Mouse (Mus musculus): Measurements from ENCODE around the gene D930020B18Rik. TPM values are rescaled to one million over a fixed set of nuclear protein-coding genes. Genes with fewer than 3 reads are reported as not detected.
A peak's percentile ranks its signal among the peaks of the same experiment; 100 is the strongest.

D930020B18Rik gene
- total and polyA plus RNA-seq, 3 experiments: 0.61 to 0.65 TPM; not detected in 1

DNA sequence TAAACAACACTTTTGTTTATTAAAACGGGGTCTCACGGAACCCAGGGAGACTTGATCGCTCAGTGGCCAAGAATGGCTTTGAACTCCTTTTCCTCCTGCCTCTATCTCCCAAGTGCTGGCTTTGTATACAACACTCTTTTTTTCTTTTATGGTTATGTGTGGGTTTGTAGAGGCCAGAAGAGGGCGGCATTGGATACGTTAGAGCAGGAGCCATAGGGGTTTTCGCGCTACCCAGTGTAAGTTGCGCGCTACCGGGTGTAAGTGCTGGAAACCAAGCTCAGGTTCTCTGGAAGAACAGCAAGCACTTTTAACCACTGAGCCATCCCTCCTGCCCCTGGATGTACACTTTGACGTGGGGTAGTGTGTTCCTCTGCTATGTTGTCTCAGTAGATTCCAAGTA lies 53.2 kb downstream of the D930020B18Rik start (continued):
- TF ChIP-seq UBTF (IDR thresholded peaks at IDR 0.05; ENCODE audit: borderline replicate concordance, insufficient read depth, low read depth, low read length) (no peak), MXI1 (IDR thresholded peaks at IDR 0.05; ENCODE audit: low read depth, low read length) (no peak)

DNA sequence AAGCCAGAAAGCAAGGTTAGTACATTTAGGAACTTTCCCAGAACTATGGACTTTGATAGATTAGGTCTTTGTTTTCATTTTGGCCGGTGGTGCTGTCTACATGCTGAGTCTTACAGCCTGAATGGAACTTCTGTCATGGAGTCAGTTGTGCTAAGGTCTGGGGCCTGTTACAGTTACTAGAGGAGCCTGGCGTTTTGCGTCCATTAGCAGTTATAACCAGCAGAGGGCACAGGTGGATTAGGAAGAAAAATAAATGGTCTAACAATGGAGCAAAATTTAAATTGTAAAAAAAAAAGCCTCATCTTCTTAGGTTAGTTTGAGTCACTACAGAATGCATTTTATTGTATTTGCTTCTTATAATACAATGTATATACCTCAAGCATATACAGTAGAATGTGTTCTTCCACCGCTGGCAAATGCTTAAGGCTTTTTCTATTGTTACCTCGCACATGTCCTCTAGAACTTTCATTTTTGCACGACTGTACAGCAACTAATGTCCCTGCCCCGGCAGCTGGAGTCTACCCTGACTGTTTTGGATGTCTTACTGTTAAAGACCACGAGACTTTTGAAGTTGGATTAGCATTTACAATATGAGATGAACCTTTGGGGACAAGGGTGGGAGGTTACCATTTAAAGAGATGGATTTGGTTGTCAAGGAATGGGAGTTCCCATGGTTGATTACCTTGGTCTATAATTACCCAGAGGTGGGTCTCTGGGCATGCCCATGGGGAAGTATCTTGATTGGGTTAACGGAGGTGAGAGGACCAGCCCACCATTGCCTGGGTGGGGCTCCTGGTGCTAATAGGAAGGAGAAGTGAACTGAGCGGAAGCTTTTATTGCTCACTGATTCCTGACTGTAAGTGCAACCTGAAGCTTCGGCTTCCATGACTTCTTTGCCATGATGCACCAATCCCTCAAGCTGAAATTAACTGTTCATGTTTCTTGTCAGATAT lies 60.2 kb downstream of the D930020B18Rik start:
- H3K9me3 ChIP-seq (replicated peaks; ENCODE audit: insufficient read depth, low read length): no peaks in the 10 kb centered on the region
- H3K27ac ChIP-seq (ENCODE audit: control insufficient read depth, low read depth, low read length): peak overlapping the region; percentile 2; the same call in 1 of the 2 replicates
- no peaks in the 10 kb centered on the region for H3K27me3 ChIP-seq (ENCODE audit: control insufficient read depth in 1 of 2, insufficient read depth in 2 of 2, low read length in 2 of 2)
- peak overlapping the region; percentile 48 to 52 for H3K4me3 ChIP-seq (ENCODE audit: control insufficient read depth in 1 of 2, insufficient read depth in 1 of 2, low read depth in 2 of 2, low read length in 2 of 2)
- no peaks in the 10 kb centered on the region for H3K79me2 ChIP-seq (ENCODE audit: control insufficient read depth, insufficient read depth, low read length, poor library complexity)
- H3K4me1 ChIP-seq (ENCODE audit: control insufficient read depth in 1 of 2, insufficient read depth in 2 of 2, low read length in 2 of 2): peaks cover 0 to 4% of the 10 kb centered on the region in 2 experiments; a peak in 2 of 4 replicates
- H3K36me3 ChIP-seq (ENCODE audit: control insufficient read depth in 1 of 2, insufficient read depth in 2 of 2, low read length in 2 of 2): 0 out of 4 replicates have a peak, but pooled peaks cover 0 to 2% of the 10 kb centered on the region in 2 experiments
- peak overlapping the region; percentile 27 for H3K9ac ChIP-seq (ENCODE audit: control insufficient read depth, low read depth, low read length, poor library complexity, severe bottlenecking)
- peak; percentile 80 for DNase-seq (ENCODE audit: low read depth, low spot score)
- TF ChIP-seq GABPA (IDR thresholded peaks at IDR 0.05; ENCODE audit: low read depth, low read length): no peak
- TF ChIP-seq MYC (IDR thresholded peaks at IDR 0.05; ENCODE audit: low read depth, low read length): no peak
- TF ChIP-seq SIN3A (IDR thresholded peaks at IDR 0.05; ENCODE audit: low read length): peak; percentile 58
- TF ChIP-seq TCF12 (IDR thresholded peaks at IDR 0.05; ENCODE audit: low read depth, low read length): no peak
- TF ChIP-seq RAD21 (IDR thresholded peaks at IDR 0.05; ENCODE audit: low read depth, low read length): peak; percentile 92
- TF ChIP-seq USF1 (IDR thresholded peaks at IDR 0.05; ENCODE audit: low read depth, low read length): no peak
- TF ChIP-seq NELFE (IDR thresholded peaks at IDR 0.05; ENCODE audit: low read depth, low read length): no peak
- peak; percentile 89 for TF ChIP-seq ZNF384 (IDR thresholded peaks at IDR 0.05; ENCODE audit: low read depth, low read length)
- no peak for TF ChIP-seq EP300 (IDR thresholded peaks at IDR 0.05; ENCODE audit: low read depth in 1 of 2, low read length in 2 of 2)
- TF ChIP-seq MAFK (IDR thresholded peaks at IDR 0.05; ENCODE audit: borderline replicate concordance, low read depth, low read length): no peak
- no peak for TF ChIP-seq ZMIZ1 (IDR thresholded peaks at IDR 0.05; ENCODE audit: low read depth, low read length)
- peak; percentile 85 for TF ChIP-seq ZC3H11A (IDR thresholded peaks at IDR 0.05; ENCODE audit: low read depth, low read length)
- no peak for TF ChIP-seq E2F4 (IDR thresholded peaks at IDR 0.05; ENCODE audit: borderline replicate concordance, low read depth, low read length)
- no peak for TF ChIP-seq MEF2A (IDR thresholded peaks at IDR 0.05; ENCODE audit: extremely low read depth, insufficient replicate concordance, low read depth, low read length, poor library complexity, severe bottlenecking)
- TF ChIP-seq ELF1 (IDR thresholded peaks at IDR 0.05; ENCODE audit: low read depth, low read length): no peak
- no peak for TF ChIP-seq CHD1 (IDR thresholded peaks at IDR 0.05; ENCODE audit: low read depth, low read length)
- TF ChIP-seq JUND (IDR thresholded peaks at IDR 0.05; ENCODE audit: low read depth, low read length): no peak
- TF ChIP-seq KAT2A (conservative IDR thresholded peaks at IDR 0.05; ENCODE audit: low read depth, low read length): no peak
- no peak for TF ChIP-seq BHLHE40 (IDR thresholded peaks at IDR 0.05; ENCODE audit: borderline replicate concordance, low read depth, low read length)
- peak; percentile 81 for TF ChIP-seq MXI1 (IDR thresholded peaks at IDR 0.05; ENCODE audit: low read depth, low read length)
- TF ChIP-seq ZKSCAN1 (IDR thresholded peaks at IDR 0.05; ENCODE audit: low read depth, low read length): no peak
- TF ChIP-seq CTCF (IDR thresholded peaks at IDR 0.05 in 2 of 3, conservative IDR thresholded peaks at IDR 0.05 in 1 of 3; ENCODE audit: control insufficient read depth in 1 of 3, insufficient read depth in 1 of 3, low read depth in 2 of 3, low read length in 3 of 3, poor library complexity in 1 of 3, severe bottlenecking in 1 of 3): peak; percentile 48 to 89 (median 51)
- TF ChIP-seq HCFC1 (IDR thresholded peaks at IDR 0.05; ENCODE audit: low read depth, low read length): 0 out of 2 replicates have a peak, but pooled peaks have one; percentile 30
- TF ChIP-seq TAL1 (IDR thresholded peaks at IDR 0.05; ENCODE audit: low read length): no peak
- 0 out of 4 replicates have a peak, but pooled peaks of 1 of the 2 experiments have one; percentile 34 for TF ChIP-seq POLR2A (IDR thresholded peaks at IDR 0.05; ENCODE audit: control insufficient read depth in 1 of 2, insufficient read depth in 1 of 2, low read depth in 1 of 2, low read length in 2 of 2, poor library complexity in 1 of 2)
- TF ChIP-seq MAZ (IDR thresholded peaks at IDR 0.05; ENCODE audit: low read depth, low read length): no peak; the same call in 1 of the 2 replicates
- TF ChIP-seq NRF1 (IDR thresholded peaks at IDR 0.05; ENCODE audit: insufficient read depth, low read depth, low read length, poor library complexity, severe bottlenecking): peak; percentile 72
- TF ChIP-seq MAX (IDR thresholded peaks at IDR 0.05; ENCODE audit: low read length): no peak
- peak; percentile 86 for TF ChIP-seq SMC3 (IDR thresholded peaks at IDR 0.05; ENCODE audit: low read depth, low read length)
- no peak for TF ChIP-seq CHD2 (IDR thresholded peaks at IDR 0.05; ENCODE audit: low read length)
- TF ChIP-seq ETS1 (IDR thresholded peaks at IDR 0.05; ENCODE audit: low read depth, low read length): no peak
